28 mouse cellular contexts compared by ENCODE assay signal in the genomic region with DNA sequence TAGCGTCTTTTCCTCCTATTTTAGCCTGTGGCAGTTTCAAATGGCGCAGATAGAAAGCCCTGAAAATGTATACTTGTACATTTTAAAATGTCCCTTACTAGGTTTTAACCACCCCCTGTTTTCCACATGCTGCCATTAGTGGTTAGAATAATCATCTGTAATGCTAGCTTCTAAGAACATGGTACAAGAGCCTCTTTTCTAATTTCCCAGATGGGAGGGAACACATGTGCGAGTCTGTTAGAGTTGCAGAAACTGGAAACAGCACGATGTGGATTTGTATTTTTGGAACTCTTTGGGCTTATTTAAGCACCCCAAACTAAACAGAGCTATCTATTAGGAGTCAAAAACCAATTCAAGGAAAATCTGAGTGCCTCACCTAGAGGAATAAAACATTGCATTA.
"Had no signal": no experiment of that assay in that cellular context is flagged by ENCODE, and none has a peak within 500 bp of the region (broad histone marks: within the 10 kb centered on the region; RNA-seq: fewer than 3 reads in every experiment).

No protein-coding gene starts in this region.

- H3K27ac ChIP-seq: heart, adult 2 months; heart, embryonic 13.5 days; heart, embryonic 15.5 days; hindbrain, embryonic 13.5 days; hindbrain, embryonic 15.5 days; hindbrain, postnatal 0 days; kidney, embryonic 15.5 days; kidney, postnatal 0 days; left cerebral cortex, adult 2 months; limb, embryonic 10.5 days; limb, embryonic 12.5 days; liver, embryonic 13.5 days; liver, embryonic 15.5 days had no signal

- DNase-seq: gastrocnemius, postnatal 14 days; gastrocnemius, postnatal 36 days; heart, adult 11 months; heart, adult 2 months; heart, postnatal 14 days; heart, postnatal 36 days; kidney, adult 11 months; kidney, adult 2 months; kidney, adult 9 months; kidney, postnatal 14 days; kidney, postnatal 36 days; layer of hippocampus, postnatal 36 days; liver; liver, embryonic 13.5 days had no signal

- H3K9ac ChIP-seq: heart, embryonic 13.5 days; heart, embryonic 15.5 days; hindbrain, embryonic 13.5 days; hindbrain, embryonic 15.5 days; kidney, embryonic 15.5 days; limb, embryonic 12.5 days; liver, embryonic 13.5 days; liver, embryonic 15.5 days had no signal

- H3K9me3 ChIP-seq: heart, embryonic 13.5 days; heart, embryonic 15.5 days; hindbrain, embryonic 13.5 days; hindbrain, embryonic 15.5 days; kidney, embryonic 15.5 days; limb, embryonic 10.5 days; limb, embryonic 12.5 days; liver, embryonic 13.5 days; liver, embryonic 15.5 days had no signal

- H3K4me3 ChIP-seq: heart, adult 2 months; heart, embryonic 13.5 days; heart, embryonic 15.5 days; hindbrain, embryonic 13.5 days; hindbrain, embryonic 15.5 days; kidney, embryonic 15.5 days; left cerebral cortex, adult 2 months; limb, embryonic 10.5 days; limb, embryonic 12.5 days; liver, embryonic 13.5 days; liver, embryonic 15.5 days had no signal

- ATAC-seq: hindbrain, postnatal 0 days; intestine, embryonic 16.5 days had no signal

- H3K36me3 ChIP-seq: heart, embryonic 13.5 days; heart, embryonic 15.5 days; hindbrain, embryonic 13.5 days; hindbrain, embryonic 15.5 days; kidney, embryonic 15.5 days; limb, embryonic 10.5 days; limb, embryonic 12.5 days; liver, embryonic 13.5 days; liver, embryonic 15.5 days had no signal

- H3K27me3 ChIP-seq: heart, embryonic 13.5 days; heart, embryonic 15.5 days; hindbrain, embryonic 13.5 days; hindbrain, embryonic 15.5 days; kidney, embryonic 15.5 days; limb, embryonic 12.5 days; liver, embryonic 13.5 days; liver, embryonic 15.5 days had no signal

- H3K4me1 ChIP-seq: hindbrain, embryonic 13.5 days; hindbrain, embryonic 15.5 days; limb, embryonic 10.5 days; limb, embryonic 12.5 days; liver, embryonic 13.5 days; liver, embryonic 15.5 days had no signal

- H3K4me2 ChIP-seq: heart, embryonic 11.5 days; heart, embryonic 13.5 days; heart, embryonic 15.5 days; hindbrain, embryonic 13.5 days; hindbrain, embryonic 15.5 days; kidney, embryonic 15.5 days; limb, embryonic 12.5 days; liver, embryonic 11.5 days; liver, embryonic 13.5 days; liver, embryonic 15.5 days had no signal
